9 mouse cellular contexts compared by ENCODE assay signal in the genomic region with DNA sequence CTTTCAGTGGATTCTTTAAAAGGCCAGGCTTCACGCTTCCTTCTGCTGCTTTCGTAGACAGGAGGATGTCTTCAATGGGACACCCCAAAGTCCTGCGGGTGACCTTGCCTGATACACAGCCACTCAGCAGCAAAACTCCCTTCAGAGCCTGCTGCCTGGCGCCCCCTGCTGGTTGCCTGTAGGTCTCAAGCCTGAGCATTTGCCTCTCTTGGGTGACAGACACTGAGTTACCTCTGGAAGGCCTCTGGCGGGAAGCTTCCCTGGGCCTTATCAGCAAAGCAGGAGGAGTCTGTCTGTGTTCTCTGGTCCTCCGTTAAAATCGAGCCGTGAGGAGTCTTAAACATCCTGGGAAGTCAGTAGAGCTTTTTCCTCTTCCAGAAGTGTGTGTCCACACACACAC. TPM values are rescaled to one million over a fixed set of nuclear protein-coding genes. Genes with fewer than 3 reads are reported as not detected.
DNase-seq lines count a peak whose midpoint lies in the region; ATAC-seq and TF ChIP-seq lines count a peak whose summit lies in the region.
"Had no signal": no experiment of that assay in that cellular context is flagged by ENCODE, and none has a peak within 500 bp of the region (broad histone marks: within the 10 kb centered on the region; RNA-seq: fewer than 3 reads in every experiment).

No protein-coding gene starts in this region.

- H3K27me3 ChIP-seq in midbrain, embryonic 14.5 days (ENCODE audit: control insufficient read depth, insufficient read depth, low read length) = no peaks in the 10 kb centered on the region
- H3K27me3 ChIP-seq in midbrain, embryonic 15.5 days (replicated peaks) = no peaks in the 10 kb centered on the region
- H3K27me3 ChIP-seq in intestine, embryonic 16.5 days (replicated peaks; ENCODE audit: control insufficient read depth, insufficient read depth, low read length) = no peaks in the 10 kb centered on the region
- H3K27me3 ChIP-seq: heart, embryonic 13.5 days had no signal

- no peak overlapping the region for H3K9ac ChIP-seq in midbrain, embryonic 14.5 days (replicated peaks; ENCODE audit: low read length)
- no peak overlapping the region for H3K9ac ChIP-seq in midbrain, embryonic 15.5 days
- no peak overlapping the region for H3K9ac ChIP-seq in intestine, embryonic 16.5 days (ENCODE audit: low read depth, low read length)
- H3K9ac ChIP-seq: heart, embryonic 13.5 days had no signal

- H3K4me1 ChIP-seq in midbrain, embryonic 14.5 days (ENCODE audit: control insufficient read depth, insufficient read depth, low read length) = peaks cover 3% of the 10 kb centered on the region; the same call in 1 of the 2 replicates
- H3K4me1 ChIP-seq in midbrain, embryonic 15.5 days = peaks cover 5% of the 10 kb centered on the region; the same call in 1 of the 2 replicates
- H3K4me1 ChIP-seq in intestine, embryonic 16.5 days (ENCODE audit: control insufficient read depth, insufficient read depth, low read length) = peaks cover 25% of the 10 kb centered on the region

- H3K4me2 ChIP-seq in midbrain, embryonic 14.5 days (ENCODE audit: low read length) = no peak overlapping the region
- H3K4me2 ChIP-seq in midbrain, embryonic 15.5 days = no peak overlapping the region
- no peak overlapping the region for H3K4me2 ChIP-seq in intestine, embryonic 16.5 days (ENCODE audit: low read depth, low read length)
- H3K4me2 ChIP-seq: heart, embryonic 13.5 days had no signal

- DNase-seq in midbrain, embryonic 14.5 days = peak; percentile 75
- DNase-seq in brain, embryonic 14.5 days (ENCODE audit: low read depth) = peak; percentile 66
- DNase-seq in forelimb bud, embryonic 11.5 days (ENCODE audit: low read depth, low spot score) = peak; percentile 45
- DNase-seq in liver = peak; percentile 92
- peak; percentile 47 for DNase-seq in ovary, adult 18-20 months (ENCODE audit: low spot score)
- peak; percentile 57 to 90 for DNase-seq in thymus, postnatal 10 days (ENCODE audit: low spot score in 2 of 2)

- TF ChIP-seq POLR2A in brain, embryonic 14.5 days (IDR thresholded peaks at IDR 0.05; ENCODE audit: borderline replicate concordance, extremely low read depth, insufficient read depth, insufficient read length, poor library complexity, severe bottlenecking) = no peak

- no peaks in the 10 kb centered on the region for H3K9me3 ChIP-seq in midbrain, embryonic 14.5 days (ENCODE audit: control insufficient read depth, low read length)
- no peaks in the 10 kb centered on the region for H3K9me3 ChIP-seq in midbrain, embryonic 15.5 days
- H3K9me3 ChIP-seq in intestine, embryonic 16.5 days (ENCODE audit: control insufficient read depth, low read length) = no peaks in the 10 kb centered on the region
- H3K9me3 ChIP-seq: heart, embryonic 13.5 days had no signal

- no peak overlapping the region for H3K27ac ChIP-seq in midbrain, embryonic 14.5 days (replicated peaks; ENCODE audit: low read depth, low read length)
- H3K27ac ChIP-seq in midbrain, embryonic 15.5 days = no peak overlapping the region
- no peak overlapping the region for H3K27ac ChIP-seq in intestine, embryonic 16.5 days (ENCODE audit: low read length)
- H3K27ac ChIP-seq: heart, embryonic 13.5 days had no signal

- peak; percentile 86 for TF ChIP-seq CTCF in brain, embryonic 14.5 days (IDR thresholded peaks at IDR 0.05; ENCODE audit: borderline replicate concordance, extremely low read depth, insufficient read depth, insufficient read length)

- no peak for ATAC-seq in midbrain, embryonic 14.5 days (ENCODE audit: low FRiP score, low TSS enrichment)
- ATAC-seq in midbrain, embryonic 15.5 days (replicated peaks) = no peak
- ATAC-seq in intestine, embryonic 16.5 days = 0 out of 2 replicates have a peak, but pooled peaks have one; percentile 3

- H3K4me3 ChIP-seq in midbrain, embryonic 14.5 days (replicated peaks; ENCODE audit: low read depth, low read length) = no peak overlapping the region
- no peak overlapping the region for H3K4me3 ChIP-seq in midbrain, embryonic 15.5 days
- no peak overlapping the region for H3K4me3 ChIP-seq in intestine, embryonic 16.5 days (ENCODE audit: low read length)
- H3K4me3 ChIP-seq: heart, embryonic 13.5 days had no signal

- no peaks in the 10 kb centered on the region for H3K36me3 ChIP-seq in midbrain, embryonic 14.5 days (ENCODE audit: control insufficient read depth, insufficient read depth, low read length)
- H3K36me3 ChIP-seq in midbrain, embryonic 15.5 days (replicated peaks) = no peaks in the 10 kb centered on the region
- H3K36me3 ChIP-seq in intestine, embryonic 16.5 days (ENCODE audit: control insufficient read depth, insufficient read depth, low read length) = no peaks in the 10 kb centered on the region; the same call in 1 of the 2 replicates

- WGBS in midbrain, embryonic 14.5 days = 56% methylated on average over 8 of the region's 8 CpGs
- 52% methylated on average over 8 of the region's 8 CpGs for WGBS in midbrain, embryonic 15.5 days
- WGBS in intestine, embryonic 16.5 days = 26% methylated on average over 8 of the region's 8 CpGs

RNA-seq across cellular contexts. Expression of gene Snx9, which starts 49.3 kb away (rescaled TPM):
- polyA plus RNA-seq in midbrain, embryonic 14.5 days (2014; fragmentation: Nextera tagmentation; extraction: Ambion mirVana) = 4.5 and 8.3 TPM in 2 replicates
- 6.9 and 7.9 TPM in 2 replicates for polyA plus RNA-seq in midbrain, embryonic 15.5 days (2015; fragmentation: Nextera tagmentation; extraction: Ambion mirVana)
- polyA plus RNA-seq in brain, embryonic 14.5 days (2012; rRNA removed) = 8.8 and 11.5 TPM in 2 replicates
- 52.6 and 61.6 TPM in 2 replicates for polyA plus RNA-seq in intestine, embryonic 16.5 days (2015; fragmentation: Nextera tagmentation; extraction: Ambion mirVana)

RNA-seq across cellular contexts. Expression of gene Synj2, which starts 50.7 kb away (rescaled TPM):
- polyA plus RNA-seq in midbrain, embryonic 14.5 days (2014; fragmentation: Nextera tagmentation; extraction: Ambion mirVana) = 0.57 and 1.2 TPM in 2 replicates
- 0.79 and 0.86 TPM in 2 replicates for polyA plus RNA-seq in midbrain, embryonic 15.5 days (2015; fragmentation: Nextera tagmentation; extraction: Ambion mirVana)
- 0.81 and 1.6 TPM in 2 replicates for polyA plus RNA-seq in brain, embryonic 14.5 days (2012; rRNA removed)
- 3.5 and 4.0 TPM in 2 replicates for polyA plus RNA-seq in intestine, embryonic 16.5 days (2015; fragmentation: Nextera tagmentation; extraction: Ambion mirVana)
